Mouse (Mus musculus): ENCODE measurements at regions not wholly inside any gene's neighbourhood (a gene's known extent, or its start where the extent isn't known, plus 50 kb on each side); places are given as distances from the start of the nearest gene placed in this dataset.

- no peak for DNase-seq (ENCODE audit: low spot score)
Measured at GRCm38 (mm10) chr8:6227901-6228300, 1122.8 kb upstream of the Slc10a2 start.

GRCm38 (mm10) chr8:6225194-6225593 lies 1120.0 kb upstream of the Slc10a2 start:
- DNase-seq (ENCODE audit: low spot score): no peak

DNA sequence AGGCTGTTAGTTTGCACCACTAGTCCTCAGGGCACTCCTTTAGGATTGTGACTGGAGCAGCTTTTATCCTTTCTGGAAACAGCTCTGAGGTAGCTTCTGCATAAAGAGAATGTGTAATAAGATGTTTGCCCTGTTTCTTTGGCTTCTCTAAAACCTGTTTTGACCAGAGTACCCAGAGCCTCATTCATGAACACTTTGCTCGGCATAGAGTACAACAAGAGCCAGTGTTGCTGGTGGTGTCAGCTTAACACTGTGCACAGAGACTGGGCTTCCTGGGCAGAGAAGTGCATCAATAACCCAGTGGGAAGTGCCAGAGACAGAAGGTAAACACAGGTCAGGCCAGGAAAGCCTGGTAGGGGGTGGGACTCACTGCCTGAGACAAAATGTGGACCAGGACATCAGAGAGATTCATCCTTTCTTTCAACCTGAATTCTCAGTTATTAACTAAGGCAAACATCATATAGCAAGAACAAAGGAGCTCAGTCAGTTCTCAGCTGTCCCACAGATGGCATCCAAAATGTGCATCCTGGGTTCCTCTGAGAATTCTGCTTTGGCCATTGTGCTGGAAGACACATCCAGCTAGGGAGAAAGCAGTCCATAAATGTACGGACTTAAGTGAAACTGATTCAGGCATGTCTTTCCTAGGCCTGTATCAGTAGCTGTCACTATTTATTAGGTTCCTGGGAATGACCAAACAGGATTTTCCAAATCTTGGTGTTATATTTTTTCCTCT lies 1102.6 kb upstream of the Slc10a2 start:
- no peak for DNase-seq (ENCODE audit: low spot score)

DNA sequence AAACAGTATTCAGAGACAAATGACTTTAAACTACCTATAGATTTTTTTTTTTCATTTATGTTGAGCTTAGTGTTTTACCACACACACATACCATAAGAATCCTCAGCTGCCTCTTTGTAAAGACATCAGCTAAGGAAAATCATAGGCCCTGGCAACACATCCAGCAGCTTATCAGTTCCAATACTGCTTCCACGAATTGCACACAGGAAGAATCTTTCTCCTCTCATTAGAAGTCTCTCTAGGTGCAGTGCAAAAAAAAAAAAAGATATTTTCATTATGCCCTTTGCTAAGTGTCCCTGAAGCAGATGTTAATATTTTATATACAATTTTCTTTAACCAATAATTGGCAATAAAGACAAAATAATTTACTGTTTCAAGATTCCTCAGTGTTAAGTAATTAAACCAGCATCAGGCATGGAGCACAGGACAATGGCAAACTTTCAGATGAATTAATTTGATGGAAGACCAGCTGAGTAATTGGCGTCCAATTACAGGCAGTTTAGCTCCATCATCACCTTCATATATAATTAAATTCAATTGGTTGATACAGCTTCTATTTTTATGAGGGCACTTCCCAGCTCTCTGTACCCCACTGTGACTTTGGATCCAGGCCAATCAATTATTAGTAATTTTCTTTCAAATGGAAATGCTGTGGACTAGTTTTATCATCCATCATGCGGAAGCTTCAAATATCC lies 1099.0 kb upstream of the Slc10a2 start:
- no peak for DNase-seq (ENCODE audit: low spot score)

- DNase-seq (ENCODE audit: low spot score): no peak
Measured at GRCm38 (mm10) chr8:6191431-6191830, 1086.3 kb upstream of the Slc10a2 start.

DNA sequence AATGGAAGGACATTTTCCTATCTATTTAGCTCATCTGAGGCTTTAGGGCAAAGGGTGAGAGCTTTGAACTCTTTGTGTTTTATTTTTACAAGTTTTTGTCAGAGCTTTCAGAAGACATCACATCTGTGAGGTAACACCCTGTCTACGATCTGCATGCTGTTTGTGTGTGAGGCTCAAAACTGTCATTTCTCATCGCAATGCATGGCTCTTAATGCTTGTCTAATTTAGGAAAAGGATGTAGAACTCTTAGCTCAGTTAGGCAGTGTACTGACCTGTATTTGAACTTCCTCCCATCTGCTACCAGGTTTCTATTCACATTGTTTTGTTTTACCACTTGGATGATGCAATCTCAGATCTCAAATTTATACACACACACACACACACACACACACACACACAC lies 1083.3 kb upstream of the Slc10a2 start:
- no peak for DNase-seq (ENCODE audit: low spot score)

- no peak for DNase-seq (ENCODE audit: low spot score)
Measured at GRCm38 (mm10) chr8:6186561-6186960, 1081.4 kb upstream of the Slc10a2 start.

GRCm38 (mm10) chr8:6179602-6180001 lies 1074.5 kb upstream of the Slc10a2 start:
- DNase-seq (ENCODE audit: low spot score): no peak

DNA sequence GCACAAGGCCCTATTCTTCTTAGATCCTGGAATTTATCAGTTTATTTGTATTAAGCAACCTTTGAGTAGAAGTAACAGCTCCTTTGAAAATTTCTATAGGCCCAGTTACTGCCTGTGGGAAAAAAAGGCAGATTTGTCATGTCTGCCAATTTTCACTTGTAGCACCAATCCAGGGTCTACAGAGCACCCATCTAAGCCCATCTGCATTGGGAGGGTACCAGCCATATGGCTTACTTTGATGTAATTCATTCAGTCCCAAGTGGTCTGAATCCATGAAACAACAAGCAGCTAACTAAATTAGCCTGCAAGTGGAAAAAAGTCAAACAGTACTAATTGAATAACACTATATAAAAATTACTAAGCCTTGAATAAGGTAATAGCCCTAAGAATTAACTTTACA lies 1061.3 kb upstream of the Slc10a2 start:
- DNase-seq (ENCODE audit: low spot score): no peak

DNA sequence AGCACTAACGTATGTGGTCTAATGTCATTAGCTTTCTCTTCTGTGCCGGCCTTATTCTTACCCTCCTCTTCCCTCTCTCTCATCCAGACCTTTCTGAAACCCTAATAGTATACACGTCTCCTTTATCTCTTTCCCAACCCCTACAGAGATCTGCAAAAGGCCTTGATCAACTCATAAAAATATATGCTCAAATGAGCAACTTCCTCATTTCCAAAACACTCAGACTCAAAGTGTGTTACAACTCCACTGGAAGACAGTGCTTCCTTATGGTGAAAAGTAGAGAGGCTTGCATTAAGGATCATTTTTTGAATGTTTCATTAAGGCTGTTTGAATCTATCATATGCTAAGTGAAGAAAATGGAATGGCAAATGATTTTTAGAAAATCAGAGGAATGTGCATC lies 1060.1 kb upstream of the Slc10a2 start:
- DNase-seq (ENCODE audit: low spot score): no peak

DNA sequence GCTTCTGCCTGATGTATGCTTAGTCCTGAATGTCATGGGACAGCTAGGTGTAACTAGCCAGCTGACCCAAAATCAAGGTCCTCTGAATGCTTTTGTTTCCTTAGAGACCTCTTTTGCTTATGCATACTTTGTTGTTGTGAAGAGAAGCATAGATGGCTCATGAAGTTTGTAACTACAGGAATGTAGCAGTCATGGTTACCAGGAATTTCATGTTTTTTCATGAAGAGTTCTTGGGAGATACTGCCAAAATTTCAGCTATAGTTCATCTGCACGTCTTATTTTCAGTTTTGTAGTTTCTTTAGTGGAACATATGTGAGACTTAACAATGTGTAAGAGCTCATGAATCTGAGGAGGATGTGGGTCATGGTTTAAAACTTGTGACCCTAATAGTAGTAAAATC lies 1059.6 kb upstream of the Slc10a2 start:
- no peak for DNase-seq (ENCODE audit: low spot score)

GRCm38 (mm10) chr8:6144588-6144987 lies 1039.4 kb upstream of the Slc10a2 start:
- DNase-seq (ENCODE audit: low spot score): no peak

GRCm38 (mm10) chr8:6140090-6140489 lies 1034.9 kb upstream of the Slc10a2 start:
- DNase-seq (ENCODE audit: low spot score): no peak

DNA sequence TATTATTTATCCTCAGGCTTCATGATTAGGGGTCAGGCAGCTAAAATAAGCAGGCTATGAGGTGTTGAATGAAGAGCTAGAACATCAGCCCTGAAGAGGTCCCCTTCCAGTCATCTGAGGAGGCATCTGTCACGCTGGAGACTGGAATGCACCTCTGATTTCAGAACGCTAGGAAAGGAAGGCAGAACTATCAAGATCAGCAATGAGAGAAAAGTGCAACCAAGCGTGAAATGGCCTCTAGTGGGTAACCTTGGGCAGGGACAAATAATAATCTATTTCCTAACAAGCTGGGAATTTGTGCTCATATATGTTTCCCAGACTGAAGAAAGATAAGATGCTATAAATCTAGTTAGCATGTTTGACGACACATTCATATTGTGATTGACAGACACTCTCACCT lies 1034.0 kb upstream of the Slc10a2 start:
- no peak for DNase-seq (ENCODE audit: low spot score)

- DNase-seq (ENCODE audit: low spot score): no peak
Measured at GRCm38 (mm10) chr8:6132243-6132751, 1027.1 kb upstream of the Slc10a2 start.

DNA sequence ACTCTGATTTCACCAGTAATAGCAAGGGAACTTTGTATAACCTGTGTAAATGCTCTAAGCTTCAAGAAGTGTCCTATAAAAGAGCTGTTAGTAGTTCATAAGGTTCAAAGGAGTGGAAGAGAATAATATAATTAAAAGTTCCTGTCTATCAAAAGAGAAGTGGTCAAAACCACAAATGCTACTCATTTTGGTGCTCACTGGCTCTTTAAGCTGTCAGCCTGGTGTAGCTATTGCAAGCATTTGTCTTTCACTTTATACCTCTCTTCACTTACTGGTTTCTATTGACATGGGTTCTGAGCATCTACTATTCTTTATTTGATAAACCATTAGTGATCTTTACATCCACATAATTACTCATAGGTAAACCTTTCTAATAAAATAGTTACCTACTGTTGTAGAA lies 1020.1 kb upstream of the Slc10a2 start:
- no peak for DNase-seq (ENCODE audit: low spot score)

- DNase-seq (ENCODE audit: low spot score): no peak
Measured at GRCm38 (mm10) chr8:6119506-6119905, 1014.4 kb upstream of the Slc10a2 start.

- DNase-seq (ENCODE audit: low spot score): no peak
Measured at GRCm38 (mm10) chr8:6111351-6111750, 1006.2 kb upstream of the Slc10a2 start.

- DNase-seq (ENCODE audit: low spot score): no peak
Measured at GRCm38 (mm10) chr8:6090028-6090427, 984.9 kb upstream of the Slc10a2 start.

DNA sequence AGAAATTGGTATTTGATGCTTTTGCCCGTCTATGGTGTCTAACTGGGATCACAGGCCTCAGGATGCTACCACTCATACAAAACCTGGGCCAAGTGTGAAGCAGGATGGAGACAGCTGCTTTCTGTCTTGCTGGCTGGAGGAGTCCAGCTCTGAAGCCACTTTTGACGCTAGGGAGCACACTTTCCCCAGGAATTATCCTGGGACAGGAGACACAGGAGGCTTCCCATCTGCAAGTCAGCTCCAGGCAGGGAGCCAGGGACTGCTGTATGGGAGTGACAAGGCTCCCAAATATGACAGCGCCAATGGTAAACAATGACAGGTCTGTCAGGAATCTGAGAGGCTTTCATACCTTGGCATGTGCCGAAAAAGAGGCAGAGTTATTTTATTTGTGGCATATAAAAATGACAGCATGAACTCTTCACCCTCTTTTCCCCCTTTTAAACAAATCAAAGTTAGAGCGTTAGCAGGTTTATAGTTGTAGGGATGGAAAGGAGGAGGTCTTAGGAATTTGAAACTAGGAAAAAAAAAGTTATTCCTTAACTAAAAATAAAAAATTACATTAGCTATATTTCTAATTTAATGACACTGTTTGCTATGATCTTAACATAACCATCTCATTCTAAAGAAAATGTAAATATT lies 938.9 kb upstream of the Slc10a2 start:
- DNase-seq (ENCODE audit: low spot score): peak; percentile 16

DNA sequence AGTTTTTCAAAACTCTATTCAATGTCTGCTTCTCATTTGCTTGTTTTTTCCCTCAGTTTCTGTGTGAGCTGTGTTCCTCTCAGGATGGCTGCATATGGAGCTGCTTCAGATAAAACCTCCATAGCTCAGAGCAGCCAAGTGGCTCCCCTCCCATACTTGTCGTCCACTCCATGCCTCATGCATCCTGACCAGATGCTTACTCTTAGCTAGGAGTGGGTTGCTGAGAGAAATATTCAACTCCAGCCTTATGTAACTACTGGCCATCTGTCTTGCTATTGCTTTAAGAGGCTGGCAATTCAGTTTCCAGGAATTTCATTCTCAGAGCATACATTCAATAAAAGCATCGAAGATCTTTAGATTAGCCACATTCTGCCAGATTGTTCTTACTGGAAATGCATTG lies 907.1 kb upstream of the Slc10a2 start:
- DNase-seq (ENCODE audit: low spot score): no peak

DNA sequence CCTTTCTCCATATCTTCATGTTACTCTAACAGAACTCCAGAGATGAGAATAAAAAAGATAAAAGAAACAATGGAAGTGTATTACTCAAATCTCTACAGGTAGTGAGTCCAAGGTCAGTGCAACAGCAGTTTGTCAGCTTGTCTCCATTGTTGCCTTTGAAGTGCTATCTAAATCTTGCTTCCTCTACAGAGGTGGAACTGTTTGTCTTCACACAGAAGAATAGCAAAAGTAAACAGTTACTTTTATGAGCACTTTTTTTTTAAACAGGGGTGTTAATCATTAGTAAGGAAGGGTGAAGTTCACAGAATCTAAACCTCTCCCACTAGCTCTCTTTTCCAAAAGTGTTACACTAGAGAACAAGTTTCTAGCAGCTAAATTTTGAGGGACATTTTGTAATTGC lies 906.0 kb upstream of the Slc10a2 start:
- no peak for DNase-seq (ENCODE audit: low spot score)

- DNase-seq (ENCODE audit: low spot score): no peak
Measured at GRCm38 (mm10) chr8:6010712-6011111, 905.6 kb upstream of the Slc10a2 start.

All from ovary, postnatal 14 days (tissue).